Mouse (Mus musculus): ENCODE results near the gene Abi3bp. TPM values are rescaled to one million over a fixed set of nuclear protein-coding genes. Genes with fewer than 3 reads are reported as not detected.

The Abi3bp gene
- total and polyA plus RNA-seq, 2 experiments from 2014 or later, result 2.2 to 4.2 TPM

GRCm38 (mm10) chr16:56670941-56671340 is 193.3 kb downstream of the Abi3bp start:
- H3K4me2 ChIP-seq (ENCODE audit: low read depth, low read length), result no peak overlapping the region
- no peaks in the 10 kb centered on the region for H3K36me3 ChIP-seq (replicated peaks; ENCODE audit: control insufficient read depth, insufficient read depth, low read length)
- ATAC-seq (ENCODE audit: insufficient read depth, low read depth) (no peak), DNase-seq (ENCODE audit: low spot score) (no peak)
- no peak overlapping the region for H3K27ac ChIP-seq (ENCODE audit: low read depth)
- no peak overlapping the region for H3K4me3 ChIP-seq (ENCODE audit: low read depth, low read length)
- no peaks in the 10 kb centered on the region for H3K27me3 ChIP-seq (ENCODE audit: control insufficient read depth, insufficient read depth, low read length)
- TF ChIP-seq CTCF (IDR thresholded peaks at IDR 0.05; ENCODE audit: low read depth) (no peak), EP300 (IDR thresholded peaks at IDR 0.05; ENCODE audit: low read depth) (no peak)
- no peak overlapping the region for H3K9ac ChIP-seq (replicated peaks; ENCODE audit: low read depth, low read length)
- H3K9me3 ChIP-seq (replicated peaks; ENCODE audit: control insufficient read depth, low read length), result no peaks in the 10 kb centered on the region
- H3K4me1 ChIP-seq (ENCODE audit: control insufficient read depth, insufficient read depth), result no peaks in the 10 kb centered on the region
- WGBS, result 80% methylated on average over 8 of the region's 8 CpGs

- TF ChIP-seq EP300 (IDR thresholded peaks at IDR 0.05; ENCODE audit: low read depth) (no peak), CTCF (IDR thresholded peaks at IDR 0.05; ENCODE audit: low read depth) (no peak)
- 73% methylated on average over 2 of the region's 2 CpGs for WGBS
- Histone ChIP-seq H3K4me2 (ENCODE audit: low read depth, low read length) (no peak overlapping the region), H3K4me1 (ENCODE audit: control insufficient read depth, insufficient read depth) (no peaks in the 10 kb centered on the region), H3K9me3 (replicated peaks; ENCODE audit: control insufficient read depth, low read length) (no peaks in the 10 kb centered on the region), H3K27ac (ENCODE audit: low read depth) (no peak overlapping the region), H3K4me3 (ENCODE audit: low read depth, low read length) (no peak overlapping the region), H3K9ac (replicated peaks; ENCODE audit: low read depth, low read length) (no peak overlapping the region), H3K36me3 (replicated peaks; ENCODE audit: control insufficient read depth, insufficient read depth, low read length) (no peaks in the 10 kb centered on the region), H3K27me3 (ENCODE audit: control insufficient read depth, insufficient read depth, low read length) (no peaks in the 10 kb centered on the region)
- no peak for DNase-seq (ENCODE audit: low spot score)
- ATAC-seq (ENCODE audit: insufficient read depth, low read depth), result no peak
These were observed 195.7 kb downstream of the Abi3bp start for GRCm38 (mm10) chr16:56673420-56673819.

GRCm38 (mm10) chr16:56677146-56677545 is 199.5 kb downstream of the Abi3bp start:
- no peaks in the 10 kb centered on the region for H3K9me3 ChIP-seq (replicated peaks; ENCODE audit: control insufficient read depth, low read length)
- H3K4me1 ChIP-seq (ENCODE audit: control insufficient read depth, insufficient read depth), result no peaks in the 10 kb centered on the region
- no peak overlapping the region for H3K9ac ChIP-seq (replicated peaks; ENCODE audit: low read depth, low read length)
- 62% methylated on average over 4 of the region's 4 CpGs for WGBS
- no peaks in the 10 kb centered on the region for H3K36me3 ChIP-seq (replicated peaks; ENCODE audit: control insufficient read depth, insufficient read depth, low read length)
- no peak overlapping the region for H3K4me3 ChIP-seq (ENCODE audit: low read depth, low read length)
- no peaks in the 10 kb centered on the region for H3K27me3 ChIP-seq (ENCODE audit: control insufficient read depth, insufficient read depth, low read length)
- H3K27ac ChIP-seq (ENCODE audit: low read depth), result no peak overlapping the region
- peak; percentile 66 for DNase-seq (ENCODE audit: low spot score)
- TF ChIP-seq EP300 (IDR thresholded peaks at IDR 0.05; ENCODE audit: low read depth) (no peak), CTCF (IDR thresholded peaks at IDR 0.05; ENCODE audit: low read depth) (peak; percentile 71)
- H3K4me2 ChIP-seq (ENCODE audit: low read depth, low read length), result no peak overlapping the region
- no peak for ATAC-seq (ENCODE audit: insufficient read depth, low read depth)

- H3K27ac ChIP-seq (ENCODE audit: low read depth), result no peak overlapping the region
- no peaks in the 10 kb centered on the region for H3K4me1 ChIP-seq (ENCODE audit: control insufficient read depth, insufficient read depth)
- no peaks in the 10 kb centered on the region for H3K27me3 ChIP-seq (ENCODE audit: control insufficient read depth, insufficient read depth, low read length)
- TF ChIP-seq CTCF (IDR thresholded peaks at IDR 0.05; ENCODE audit: low read depth) (no peak), EP300 (IDR thresholded peaks at IDR 0.05; ENCODE audit: low read depth) (no peak)
- no peaks in the 10 kb centered on the region for H3K9me3 ChIP-seq (replicated peaks; ENCODE audit: control insufficient read depth, low read length)
- 77% methylated on average over 8 of the region's 8 CpGs for WGBS
- no peak overlapping the region for H3K9ac ChIP-seq (replicated peaks; ENCODE audit: low read depth, low read length)
- H3K4me2 ChIP-seq (ENCODE audit: low read depth, low read length), result no peak overlapping the region
- DNase-seq (ENCODE audit: low spot score) (no peak), ATAC-seq (ENCODE audit: insufficient read depth, low read depth) (no peak)
- peaks cover 20% of the 10 kb centered on the region for H3K36me3 ChIP-seq (replicated peaks; ENCODE audit: control insufficient read depth, insufficient read depth, low read length)
- H3K4me3 ChIP-seq (ENCODE audit: low read depth, low read length), result no peak overlapping the region
These were observed 203.4 kb downstream of the Abi3bp start for GRCm38 (mm10) chr16:56681010-56681645.

- H3K27me3 ChIP-seq (ENCODE audit: control insufficient read depth, insufficient read depth, low read length), result no peaks in the 10 kb centered on the region
- DNase-seq (ENCODE audit: low spot score) (no peak), ATAC-seq (ENCODE audit: insufficient read depth, low read depth) (no peak)
- no peak for TF ChIP-seq EP300 (IDR thresholded peaks at IDR 0.05; ENCODE audit: low read depth)
- TF ChIP-seq CTCF (IDR thresholded peaks at IDR 0.05; ENCODE audit: low read depth), result no peak
- H3K4me2 ChIP-seq (ENCODE audit: low read depth, low read length), result no peak overlapping the region
- H3K9ac ChIP-seq (replicated peaks; ENCODE audit: low read depth, low read length), result no peak overlapping the region
- 93% methylated on average over 5 of the region's 5 CpGs for WGBS
- no peak overlapping the region for H3K4me3 ChIP-seq (ENCODE audit: low read depth, low read length)
- H3K4me1 ChIP-seq (ENCODE audit: control insufficient read depth, insufficient read depth), result no peaks in the 10 kb centered on the region
- H3K36me3 ChIP-seq (replicated peaks; ENCODE audit: control insufficient read depth, insufficient read depth, low read length), result peaks cover 53% of the 10 kb centered on the region
- H3K9me3 ChIP-seq (replicated peaks; ENCODE audit: control insufficient read depth, low read length), result no peaks in the 10 kb centered on the region
- no peak overlapping the region for H3K27ac ChIP-seq (ENCODE audit: low read depth)
These were observed 209.1 kb downstream of the Abi3bp start for GRCm38 (mm10) chr16:56686747-56687146.

- Histone ChIP-seq H3K4me3 (ENCODE audit: low read depth, low read length) (no peak overlapping the region), H3K27me3 (ENCODE audit: control insufficient read depth, insufficient read depth, low read length) (no peaks in the 10 kb centered on the region), H3K27ac (ENCODE audit: low read depth) (no peak overlapping the region), H3K9me3 (replicated peaks; ENCODE audit: control insufficient read depth, low read length) (no peaks in the 10 kb centered on the region), H3K36me3 (replicated peaks; ENCODE audit: control insufficient read depth, insufficient read depth, low read length) (peaks cover 46% of the 10 kb centered on the region), H3K9ac (replicated peaks; ENCODE audit: low read depth, low read length) (no peak overlapping the region), H3K4me1 (ENCODE audit: control insufficient read depth, insufficient read depth) (no peaks in the 10 kb centered on the region), H3K4me2 (ENCODE audit: low read depth, low read length) (no peak overlapping the region)
- ATAC-seq (ENCODE audit: insufficient read depth, low read depth), result no peak
- DNase-seq (ENCODE audit: low spot score), result no peak
- TF ChIP-seq CTCF (IDR thresholded peaks at IDR 0.05; ENCODE audit: low read depth), result no peak
- no peak for TF ChIP-seq EP300 (IDR thresholded peaks at IDR 0.05; ENCODE audit: low read depth)
- 76% methylated on average over 7 of the region's 7 CpGs for WGBS
These were observed 213.0 kb downstream of the Abi3bp start for GRCm38 (mm10) chr16:56690715-56691114.
